Mouse (Mus musculus) spleen, postnatal 36 days (tissue): ENCODE measurements at regions not wholly inside any gene's neighbourhood (a gene's known extent, or its start where the extent isn't known, plus 50 kb on each side); places are given as distances from the start of the nearest gene placed in this dataset.

Source experiments
- DNase-seq, 2 experiments: peaks; one replicate each; pipeline ENCODE4 v3.0.0; 2022; ENCODE audit warnings: low spot score in 2 of 2, mixed read lengths in 1 of 2

DNA sequence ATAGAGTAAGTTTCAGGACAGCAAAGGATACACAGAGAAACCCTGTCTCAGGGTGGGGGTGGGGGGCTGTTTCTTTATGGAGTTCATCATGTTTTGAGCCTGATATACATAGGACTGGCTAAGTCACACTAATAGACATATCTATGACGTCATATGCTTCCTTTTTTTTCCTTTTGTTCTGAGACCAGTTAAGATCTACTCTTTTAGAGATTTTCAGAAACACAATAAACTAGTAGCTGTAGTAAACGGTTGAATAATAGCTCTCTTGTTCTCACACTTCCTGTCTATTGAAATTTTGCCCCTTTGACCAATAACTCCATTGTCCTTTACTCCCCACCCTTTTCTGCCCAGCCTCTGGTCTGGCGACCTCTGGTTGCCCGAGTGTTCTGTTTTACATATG lies 382.6 kb upstream of the Jarid2 start:
- DNase-seq: no peak

DNA sequence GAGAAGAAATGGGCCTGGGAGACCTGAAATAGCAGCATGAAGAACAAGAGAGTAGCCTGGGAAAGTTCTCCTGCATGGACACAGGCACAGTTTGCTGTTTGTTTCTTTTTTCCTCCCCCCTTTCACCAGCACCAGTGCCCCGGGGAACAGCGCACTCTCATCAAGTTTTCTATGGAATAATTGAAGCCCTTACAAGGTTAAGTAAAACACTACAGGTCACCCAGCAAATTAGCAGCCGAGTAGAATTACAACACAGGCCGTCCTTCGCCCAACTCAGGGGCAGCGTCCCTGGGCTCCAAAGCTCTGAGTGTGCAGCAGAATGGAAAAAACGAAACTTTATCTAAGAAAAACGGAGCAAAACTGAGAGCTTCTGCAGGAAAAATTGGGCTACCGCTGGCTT lies 381.6 kb upstream of the Jarid2 start:
- DNase-seq: no peak

DNA sequence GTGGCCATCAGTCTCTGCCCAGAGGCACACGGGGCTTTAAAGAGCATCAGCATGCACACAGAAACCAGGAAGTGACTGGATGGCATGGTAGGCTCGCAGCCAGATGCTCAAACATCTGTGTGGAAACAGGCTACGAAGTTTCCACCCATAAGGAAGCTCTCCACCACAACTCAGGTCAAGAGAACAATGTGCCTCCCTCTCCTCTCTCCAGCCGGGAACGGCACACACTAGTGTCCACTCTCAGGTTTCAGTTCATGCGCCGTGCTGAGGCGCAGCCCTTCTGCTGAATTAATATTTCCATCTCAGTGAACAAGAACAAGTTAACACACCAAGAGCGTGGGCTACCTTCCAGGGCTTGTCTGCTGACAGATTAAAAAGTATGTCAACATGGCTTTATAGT lies 375.4 kb upstream of the Jarid2 start:
- DNase-seq: no peak

DNA sequence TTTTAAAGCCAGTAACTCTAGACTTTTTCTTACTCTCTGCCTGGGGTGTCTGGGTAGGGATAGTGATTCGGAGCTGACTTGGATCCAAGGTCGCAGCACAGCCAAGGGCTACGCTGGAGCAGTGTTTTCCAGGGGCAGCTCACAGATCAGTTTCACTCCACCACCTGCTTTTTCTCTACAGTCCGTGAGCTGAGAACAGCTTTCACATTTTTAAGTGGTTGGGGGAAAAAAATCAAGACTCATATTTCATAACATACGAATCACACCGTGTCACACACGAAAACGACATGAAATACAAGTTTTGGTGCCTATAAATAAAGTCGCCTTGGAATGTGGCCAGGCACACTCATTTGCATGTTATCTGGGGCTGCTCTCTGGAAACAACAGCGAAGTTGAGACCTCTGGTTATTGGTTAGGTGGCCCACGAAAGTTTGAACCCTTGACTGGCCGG lies 373.5 kb upstream of the Jarid2 start:
- no peak for DNase-seq

DNA sequence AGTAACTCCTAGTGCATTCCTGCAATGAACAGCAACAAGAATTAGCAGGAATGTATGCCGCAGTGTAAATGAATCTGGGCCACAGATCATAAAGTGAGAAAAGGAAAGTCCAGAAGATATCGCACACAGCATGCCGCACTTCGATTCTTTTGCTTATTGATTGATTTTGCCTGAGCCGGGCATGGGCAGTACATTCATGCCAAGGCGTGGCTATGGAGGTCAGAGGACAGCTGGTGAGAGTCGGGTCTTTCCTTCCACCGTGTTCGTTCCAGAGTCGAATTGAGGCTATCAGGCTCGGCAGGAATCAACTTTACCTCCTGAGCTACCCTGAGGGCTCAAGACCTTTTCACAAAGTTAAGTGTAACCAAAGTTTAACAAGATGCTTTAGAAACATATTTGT lies 372.3 kb upstream of the Jarid2 start:
- no peak for DNase-seq

DNA sequence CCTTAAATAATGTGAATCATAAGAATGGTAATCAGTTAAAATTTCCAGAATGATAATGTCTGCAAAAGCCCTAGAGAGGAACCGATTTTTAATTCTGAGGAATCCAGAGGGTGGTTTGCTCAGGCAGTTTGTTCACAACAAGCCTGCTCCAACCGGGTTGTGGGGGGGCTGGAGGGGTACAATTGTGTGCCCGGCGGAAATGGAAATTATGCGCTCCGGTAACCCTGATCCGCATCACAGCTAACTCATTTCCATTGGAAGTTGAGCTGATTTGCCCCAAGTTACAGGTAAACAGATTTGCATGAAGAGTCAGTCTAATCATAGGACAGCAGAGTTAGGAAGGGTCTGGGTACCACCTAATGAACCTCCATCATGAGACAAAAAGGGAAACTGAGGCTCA lies 369.9 kb upstream of the Jarid2 start:
- no peak for DNase-seq

DNA sequence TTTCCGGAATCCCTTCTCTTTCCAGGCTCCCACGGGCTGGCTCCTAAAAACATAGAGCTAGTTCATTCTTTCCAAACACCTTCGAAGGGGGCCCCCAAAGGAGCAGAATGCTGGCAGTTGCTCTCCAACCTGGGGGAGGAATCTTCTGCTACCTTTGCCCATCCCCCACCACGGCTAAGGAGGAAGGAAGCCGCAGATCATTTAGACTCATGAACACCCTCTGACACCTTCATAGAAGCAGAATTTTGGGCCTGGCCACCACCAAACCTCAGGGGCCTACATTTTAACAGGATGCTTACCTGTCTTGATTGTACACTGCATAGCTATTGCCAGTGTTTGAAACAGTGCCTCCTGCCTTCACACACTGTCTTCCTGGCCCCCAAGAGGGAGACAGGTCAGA lies 369.3 kb upstream of the Jarid2 start:
- DNase-seq: no peak

DNA sequence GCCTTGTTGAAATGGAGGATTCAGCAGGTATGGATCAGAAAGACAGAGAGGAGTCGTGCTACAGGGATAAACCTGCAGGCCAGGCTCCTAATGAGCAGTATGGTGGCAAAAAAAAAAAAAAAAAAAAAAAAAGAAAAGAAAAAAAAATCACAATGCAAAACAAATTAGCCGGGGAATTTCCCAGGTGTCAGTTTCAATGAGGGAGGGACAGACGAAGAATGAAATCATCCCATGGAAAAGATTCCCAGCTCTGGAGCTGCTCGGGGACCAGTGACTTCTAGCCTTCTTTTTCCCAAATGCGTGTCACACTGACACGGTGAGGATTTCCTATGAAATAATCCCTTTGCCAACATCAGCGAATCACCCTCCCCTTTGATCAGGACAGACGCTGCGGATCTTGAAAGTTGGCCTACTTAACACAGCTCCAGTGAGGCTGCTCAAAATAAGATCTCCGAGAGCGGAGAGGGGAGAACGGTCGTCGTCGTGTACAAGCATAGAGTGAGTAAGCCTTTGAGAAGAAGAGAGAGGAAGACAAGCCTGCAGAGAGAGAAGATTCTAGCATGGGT lies 368.5 kb upstream of the Jarid2 start:
- DNase-seq: no peak

DNA sequence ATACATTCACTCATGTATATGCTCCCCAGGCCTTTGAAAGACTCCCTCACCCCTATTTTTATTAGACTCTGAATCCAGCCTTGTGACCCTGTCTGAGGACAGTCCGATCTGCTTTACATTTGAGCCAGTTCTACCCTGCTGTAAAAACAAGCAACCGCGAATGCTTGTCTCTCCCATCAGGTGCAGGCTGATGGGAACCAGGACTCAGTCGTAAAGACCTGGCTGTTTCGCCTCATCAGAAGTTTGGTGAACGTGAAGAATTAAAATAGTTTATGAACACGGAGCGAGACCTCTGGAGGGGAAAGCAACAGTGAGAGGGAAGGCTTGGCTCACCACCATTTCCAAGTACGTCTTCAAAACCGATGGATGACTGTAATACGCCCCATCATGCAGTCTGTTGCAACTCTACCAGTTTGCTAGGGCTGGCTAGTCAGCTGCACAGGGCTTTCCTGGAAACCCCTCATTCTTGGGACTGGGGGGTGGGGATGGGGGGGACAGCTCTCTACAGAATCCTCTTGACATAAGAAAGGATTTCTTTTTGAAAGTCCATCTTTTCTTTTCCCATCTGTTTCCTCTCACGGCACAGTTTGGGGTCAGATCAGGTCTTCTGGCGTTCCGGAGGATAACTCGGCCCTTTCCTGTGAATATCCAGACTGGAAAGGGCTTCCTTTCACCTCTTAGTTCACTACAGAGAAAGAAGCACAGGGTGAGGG lies 366.8 kb upstream of the Jarid2 start:
- DNase-seq: no peak

DNA sequence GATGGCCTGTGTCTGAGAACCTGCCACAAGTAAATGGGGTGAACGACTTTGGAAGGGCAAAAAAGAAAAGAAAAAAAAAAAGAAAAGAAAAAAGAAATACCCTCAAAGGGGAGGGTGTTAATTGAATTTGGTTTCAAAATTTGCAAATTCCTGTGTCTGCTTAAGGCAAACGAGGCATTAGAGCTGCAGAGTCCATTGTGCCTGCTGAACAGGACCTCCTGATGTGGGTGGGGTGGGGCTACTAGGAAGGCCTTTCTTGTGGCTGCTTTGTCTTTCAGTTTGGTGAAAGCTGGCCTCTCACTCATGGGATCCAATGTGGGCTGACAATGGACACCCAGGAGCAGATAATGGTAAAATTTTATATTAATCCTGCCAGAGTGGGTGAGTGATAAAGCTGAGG lies 366.3 kb upstream of the Jarid2 start:
- DNase-seq: no peak

DNA sequence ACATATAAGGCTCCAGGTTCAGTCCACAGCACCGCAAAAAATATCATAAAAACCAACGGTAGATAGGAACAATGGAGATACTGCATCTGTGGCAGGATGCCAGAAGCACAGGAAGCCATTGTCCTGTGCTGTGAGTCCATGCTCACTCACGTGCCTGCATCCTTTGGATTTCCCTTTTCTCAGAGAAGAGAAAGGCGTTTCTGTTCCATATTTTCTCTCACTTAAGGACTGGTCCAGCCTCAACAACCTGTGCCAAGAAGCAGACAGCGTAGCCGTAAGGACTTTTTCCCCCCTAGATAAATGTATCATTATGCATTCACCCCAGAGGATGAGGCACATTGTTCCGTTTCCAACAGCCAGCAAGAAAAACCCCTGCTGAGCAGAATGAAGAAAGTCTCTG lies 360.0 kb upstream of the Jarid2 start:
- no peak for DNase-seq

DNA sequence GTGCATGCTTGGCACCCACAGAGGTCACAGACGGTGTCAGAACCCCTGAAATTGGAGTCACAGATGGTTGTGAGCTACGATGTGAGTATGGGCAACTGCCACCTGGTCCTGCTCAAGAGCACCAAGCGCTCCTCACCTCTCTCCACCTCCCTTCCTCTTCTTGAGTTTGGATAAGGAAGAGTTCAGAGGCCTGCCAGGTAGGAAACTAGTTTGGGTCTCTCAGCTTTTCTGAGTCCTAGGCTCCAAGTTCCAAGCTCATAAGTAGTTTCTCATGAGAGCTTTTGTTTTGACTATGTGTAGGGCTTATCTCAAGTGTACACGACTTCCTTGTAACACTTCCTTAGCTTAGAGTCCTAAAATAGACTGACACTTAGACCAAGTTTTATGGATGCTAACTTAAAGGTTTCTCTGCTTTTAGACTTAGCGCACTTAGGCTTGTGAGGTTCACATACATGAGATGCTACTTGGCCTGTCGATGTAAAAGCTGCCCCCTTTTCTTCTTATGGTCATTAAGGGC lies 356.9 kb upstream of the Jarid2 start:
- DNase-seq: no peak

DNA sequence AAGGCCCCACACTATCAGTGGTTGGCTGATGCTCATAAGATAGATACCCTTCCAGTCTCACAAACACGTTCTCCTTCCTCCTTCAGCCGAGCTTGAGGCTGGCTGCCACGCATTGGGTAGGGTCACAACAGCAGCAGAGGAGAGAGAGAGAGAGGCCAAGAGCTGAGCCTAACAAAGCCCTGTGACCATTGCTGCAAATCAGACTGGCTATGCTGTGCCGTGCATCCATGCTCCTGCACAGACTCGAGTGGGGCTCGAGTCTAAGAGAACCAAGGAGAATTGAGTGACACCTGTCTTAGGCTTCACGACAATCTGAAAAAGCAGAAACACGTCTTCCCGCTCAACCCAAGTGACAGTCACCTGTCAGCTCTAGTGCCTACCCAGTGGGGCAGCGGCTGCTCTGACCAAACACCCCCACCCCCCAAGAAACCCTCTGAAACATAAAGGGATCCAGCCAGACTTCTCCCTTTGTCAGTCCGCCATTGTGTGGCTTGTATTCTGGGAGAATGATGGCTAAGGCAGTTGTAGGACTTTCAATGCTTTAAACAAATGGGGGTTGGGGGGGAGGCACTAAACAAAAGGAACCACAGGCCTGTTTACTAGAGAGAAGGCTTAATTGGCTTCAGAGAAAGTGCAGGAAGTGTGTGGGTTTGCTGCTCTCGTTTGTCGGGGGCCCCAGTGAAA lies 353.7 kb upstream of the Jarid2 start:
- no peak for DNase-seq

DNA sequence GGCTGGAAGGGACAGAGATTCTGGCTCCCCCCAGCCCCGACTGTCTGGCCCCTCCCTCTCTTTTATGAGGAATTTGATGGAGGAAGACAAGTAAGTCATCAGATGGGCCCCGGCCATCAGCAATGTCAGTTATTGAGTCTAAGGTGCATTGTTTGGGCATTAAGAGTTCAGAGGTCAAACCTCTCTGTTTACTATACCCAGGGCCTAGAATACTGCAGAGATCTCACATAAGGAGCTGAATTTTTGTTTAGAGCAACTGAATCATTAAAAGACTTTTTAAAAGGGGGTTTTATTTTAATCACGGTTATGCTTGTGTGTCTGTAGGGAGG lies 353.1 kb upstream of the Jarid2 start:
- DNase-seq: no peak

DNA sequence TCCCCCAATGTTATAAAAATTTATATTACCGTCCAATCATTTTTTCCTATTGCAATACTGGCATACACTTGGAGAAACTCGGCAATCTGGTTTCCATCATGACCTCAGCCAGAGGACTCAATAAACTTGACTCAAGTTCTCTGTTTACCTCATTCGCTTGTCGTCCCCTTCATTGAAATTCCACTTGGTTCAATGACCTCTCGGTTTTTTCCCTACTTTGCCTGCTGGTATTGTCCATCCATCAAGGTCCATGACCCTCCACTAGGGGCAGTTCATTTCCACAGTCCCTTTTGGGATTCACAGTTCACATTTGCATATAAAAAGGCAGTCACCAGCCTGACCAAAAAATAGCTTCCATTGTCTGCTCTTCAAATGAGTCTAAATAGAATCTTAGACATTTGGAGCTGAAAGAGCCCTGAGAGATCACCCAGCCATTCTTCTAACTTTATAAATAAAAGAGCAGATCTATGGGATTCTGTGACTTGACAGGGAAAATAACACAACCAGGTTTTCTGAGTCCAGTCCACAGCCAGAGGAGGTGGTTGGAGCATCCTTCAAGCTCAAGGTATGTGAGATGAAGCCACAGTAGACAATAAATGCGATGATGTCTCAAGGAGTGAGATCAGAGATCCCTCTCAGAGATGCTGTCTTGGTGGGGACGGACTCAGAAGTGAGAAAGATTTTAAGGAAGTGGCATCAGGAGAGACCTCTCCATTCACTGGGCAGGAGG lies 347.4 kb upstream of the Jarid2 start:
- no peak for DNase-seq

DNA sequence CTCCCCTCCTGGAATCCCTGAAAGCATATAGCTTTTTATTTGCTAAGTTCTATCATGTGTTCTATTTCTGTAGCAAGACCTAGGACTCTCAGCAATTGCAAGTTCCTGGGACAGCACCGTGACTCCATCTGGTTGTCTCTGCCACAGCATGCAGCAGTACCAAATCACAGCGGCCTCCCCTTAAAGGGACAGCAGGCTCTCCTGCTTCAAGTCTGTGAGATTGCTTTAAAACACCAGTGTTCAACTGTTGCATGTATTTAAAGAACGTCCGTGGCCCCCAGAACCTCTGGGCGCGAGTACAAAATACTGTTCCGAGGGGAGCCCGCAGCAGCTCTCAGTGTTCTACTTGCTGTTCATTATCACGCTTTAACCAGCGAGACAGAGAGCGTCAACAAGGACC lies 346.0 kb upstream of the Jarid2 start:
- no peak for DNase-seq

DNA sequence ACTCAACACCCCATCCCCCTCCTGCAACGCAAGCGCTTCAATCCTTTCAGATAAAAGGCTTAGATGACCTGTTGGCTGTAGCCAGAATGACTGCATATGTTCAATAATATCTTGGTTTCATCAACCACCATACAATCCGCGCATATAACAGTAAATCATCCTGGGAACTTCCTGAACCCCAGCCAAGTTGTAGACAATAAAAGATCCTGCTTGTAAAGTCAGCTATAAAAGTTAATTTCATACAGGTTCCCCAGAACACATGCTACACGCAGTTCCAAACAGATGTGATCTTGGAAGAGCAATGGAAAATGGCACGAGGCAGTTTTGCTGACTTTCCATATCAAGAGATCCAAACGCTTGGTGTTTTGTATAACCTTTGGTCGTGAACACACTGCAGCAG lies 342.5 kb upstream of the Jarid2 start:
- no peak for DNase-seq

DNA sequence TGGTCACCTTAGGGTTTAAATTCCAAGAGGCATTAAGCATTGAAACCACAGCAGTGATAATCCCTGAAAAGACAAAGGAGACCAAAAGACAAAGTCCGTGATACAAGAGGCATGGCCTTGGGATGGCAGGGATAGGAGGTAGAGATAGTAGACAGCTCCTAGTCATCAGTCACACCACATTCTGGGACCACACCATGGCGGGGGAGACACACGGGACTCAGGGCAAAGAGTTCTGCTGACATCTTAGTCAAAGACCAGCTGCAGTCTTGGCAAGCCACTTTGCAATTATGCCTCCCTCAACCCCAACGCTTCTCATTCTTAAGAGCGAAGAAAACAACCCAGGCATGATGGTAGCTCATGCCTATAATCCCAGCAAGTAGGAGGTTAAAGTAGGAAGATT lies 339.6 kb upstream of the Jarid2 start:
- no peak for DNase-seq

DNA sequence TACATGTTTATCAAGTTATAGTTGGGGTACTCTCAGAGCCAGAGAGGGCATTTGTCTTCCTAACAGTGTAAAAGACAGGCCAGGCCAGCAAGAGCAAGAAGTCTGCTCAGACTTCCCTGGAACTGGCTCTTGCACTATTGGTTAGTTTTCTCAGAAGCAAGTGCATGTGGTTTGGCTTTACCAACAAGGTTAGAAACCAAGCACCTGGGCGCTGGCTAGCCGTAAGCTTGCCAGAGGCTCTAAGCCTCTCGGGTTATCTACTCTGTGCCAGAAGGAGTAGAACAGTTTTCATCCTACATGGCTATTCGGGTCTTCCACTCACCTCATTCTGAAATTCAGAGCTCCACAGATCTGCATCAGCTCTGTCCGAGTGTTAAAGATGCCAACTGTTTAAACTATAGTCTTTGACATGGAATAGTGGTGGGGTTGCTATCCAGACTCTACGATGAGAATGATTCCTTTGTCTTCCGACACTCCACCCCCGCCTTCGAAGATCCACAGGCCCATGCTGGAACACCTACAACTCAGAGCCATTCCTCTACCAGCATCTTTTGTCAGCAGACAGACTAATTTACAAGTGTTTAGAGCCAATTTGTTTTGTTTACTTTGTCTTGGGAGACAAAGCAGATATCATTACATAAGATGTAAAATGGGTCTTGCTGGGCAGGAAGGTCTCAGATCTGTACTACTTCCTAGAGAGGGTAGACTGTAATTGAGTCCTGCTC lies 338.4 kb upstream of the Jarid2 start:
- no peak for DNase-seq

DNA sequence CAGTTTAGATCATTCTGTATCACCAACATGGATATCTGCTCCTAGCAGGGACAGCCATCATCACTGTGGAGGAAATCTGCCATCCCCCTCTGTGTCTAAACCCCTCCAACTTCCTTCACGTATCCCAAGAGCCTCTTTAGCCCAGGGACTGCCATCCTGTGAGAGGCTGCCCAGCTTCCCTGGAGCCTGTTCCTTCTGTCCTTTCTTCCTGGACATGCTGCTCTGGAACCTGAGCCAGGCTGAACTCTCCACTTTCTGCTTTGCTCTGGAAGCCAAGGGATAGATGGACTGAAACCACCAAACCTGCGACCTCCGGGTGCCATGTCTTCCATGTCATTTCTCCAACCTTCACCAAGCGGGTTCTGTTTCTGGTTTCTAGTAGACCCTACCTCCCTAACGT lies 335.3 kb upstream of the Jarid2 start:
- DNase-seq: no peak

DNA sequence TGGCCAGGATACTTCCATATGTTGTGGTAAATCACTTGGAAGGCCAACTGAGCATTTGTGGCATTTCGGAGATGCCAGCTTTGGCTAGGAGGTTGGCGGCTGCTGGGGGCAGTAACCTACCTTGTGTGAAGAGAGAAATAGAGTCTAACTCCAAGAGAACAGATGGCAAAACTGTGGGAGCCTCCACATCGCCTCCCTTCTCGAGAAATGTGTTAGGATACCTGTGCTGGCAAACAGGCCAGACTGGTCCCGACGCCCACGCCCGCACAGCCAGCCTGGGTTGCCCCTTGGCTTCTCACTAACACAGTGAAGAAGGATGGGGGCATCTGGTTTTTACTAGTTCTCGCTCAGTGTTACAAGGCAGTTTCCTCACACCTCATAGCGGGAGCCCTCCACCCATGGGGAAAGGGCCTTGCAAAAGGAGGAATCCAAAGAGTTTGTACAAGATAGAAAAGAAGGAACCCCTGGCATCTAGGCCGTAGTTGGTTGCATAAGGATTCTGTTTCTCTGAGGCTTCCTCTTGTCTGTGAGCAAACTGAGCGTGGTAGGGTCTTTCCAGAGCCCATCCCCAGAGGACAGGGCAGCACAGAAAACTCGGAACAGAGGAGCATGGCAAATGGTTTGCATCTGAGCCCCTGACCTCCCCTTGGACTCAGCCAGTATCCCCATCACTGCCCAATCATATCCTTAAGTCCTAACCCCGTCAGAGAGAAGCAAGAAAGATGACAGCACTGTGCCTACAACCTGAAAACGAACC lies 330.5 kb upstream of the Jarid2 start:
- DNase-seq: no peak
